Mouse (Mus musculus) hindbrain, embryonic 11.5 days (tissue): ENCODE data around the gene Ces2b. TPM values are rescaled to one million over a fixed set of nuclear protein-coding genes. Genes with fewer than 3 reads are reported as not detected.
"Not testable (repeated sequence)": the region's sequence is repeated elsewhere in the genome, so short reads cannot be mapped to it uniquely, and the experiment has no call there.

ENCODE experiments used
- ATAC-seq: fragments of 200-750 bp; cut with Nextera tagmentation; 2 replicates; pipeline ENCODE4 v1.8.0; 2017; ENCODE audit warnings: mild to moderate bottlenecking, moderate TSS enrichment, moderate library complexity; ENCODE audit not compliant: low FRiP score
- DNase-seq: peaks from one replicate; pipeline ENCODE4 v3.0.0-alpha.2; 2015; ENCODE audit warnings: low spot score
- H3K27ac ChIP-seq: fragments of 300-500 bp; sonication (generic); 2 replicates; pipeline ENCODE4 v1.5.1; 2014; ENCODE audit warnings: mild to moderate bottlenecking, low read depth, low read length
- H3K27me3 ChIP-seq: fragments of 300-500 bp; sonication (generic); 2 replicates; pipeline ENCODE4 v1.6.1; 2014; ENCODE audit warnings: mild to moderate bottlenecking, low read length, moderate library complexity, mixed read lengths; ENCODE audit not compliant: control insufficient read depth, insufficient read depth
- H3K36me3 ChIP-seq: fragments of 300-500 bp; sonication (generic); 2 replicates; pipeline ENCODE4 v1.6.1; 2014; ENCODE audit warnings: mild to moderate bottlenecking, low read length, moderate library complexity, mixed read lengths; ENCODE audit not compliant: control insufficient read depth, insufficient read depth
- H3K4me1 ChIP-seq: fragments of 300-500 bp; sonication (generic); replicated peaks from 2 replicates; pipeline ENCODE4 v1.6.1; 2014; ENCODE audit warnings: low read length, mixed read lengths; ENCODE audit not compliant: control insufficient read depth, insufficient read depth
- H3K4me2 ChIP-seq: fragments of 300-500 bp; sonication (generic); replicated peaks from 2 replicates; pipeline ENCODE4 v1.6.1; 2014; ENCODE audit warnings: mild to moderate bottlenecking, low read depth, low read length
- H3K4me3 ChIP-seq: fragments of 300-500 bp; sonication (generic); 2 replicates; pipeline ENCODE4 v1.5.1; 2014; ENCODE audit warnings: low read depth, low read length
- H3K9ac ChIP-seq: fragments of 300-500 bp; sonication (generic); 2 replicates; pipeline ENCODE4 v1.6.1; 2014; ENCODE audit warnings: low read depth, low read length
- H3K9me3 ChIP-seq: fragments of 300-500 bp; sonication (generic); 2 replicates; pipeline ENCODE4 v1.6.1; 2016; ENCODE audit warnings: low read length; ENCODE audit not compliant: control insufficient read depth
- WGBS: fragments of 180-500 bp; shearing (Covaris S2); extraction: QIAGEN DNeasy Blood & Tissue Kit; methylation state at CpG from one replicate; pipeline ENCODE4 v1.1.7; 2014; 5-methylcytosine and 5-hydroxymethylcytosine counted together
- polyA plus RNA-seq: library from polyadenylated mRNA; unstranded; fragments of >200 nt; fragmentation: Nextera tagmentation; extraction: Ambion mirVana; gene quantifications from 2 replicates; pipeline ENCODE4 v1.2.1, GENCODE M21; 2014

The Ces2b gene
- polyA plus RNA-seq, 1 experiment from 2014 or later = 0.17 TPM

GRCm38 (mm10) chr8:104826912-104827311 is 4.5 kb upstream of the Ces2b start:
- Histone ChIP-seq H3K4me1 (no peaks in the 10 kb centered on the region), H3K4me2 (no peak overlapping the region), H3K9me3 (no peaks in the 10 kb centered on the region), H3K36me3 (no peaks in the 10 kb centered on the region), H3K27me3 (no peaks in the 10 kb centered on the region), H3K9ac (no peak overlapping the region), H3K4me3 (no peak overlapping the region), H3K27ac (no peak overlapping the region)
- WGBS = 90% methylated on average over 1 of the region's 1 CpGs
- ATAC-seq (no peak), DNase-seq (no peak)

- Histone ChIP-seq H3K27me3 (no peaks in the 10 kb centered on the region), H3K36me3 (no peaks in the 10 kb centered on the region), H3K4me2 (no peak overlapping the region), H3K9me3 (no peaks in the 10 kb centered on the region), H3K27ac (no peak overlapping the region), H3K4me3 (no peak overlapping the region), H3K9ac (no peak overlapping the region), H3K4me1 (no peaks in the 10 kb centered on the region)
- 81% methylated on average over 3 of the region's 3 CpGs for WGBS
- DNase-seq (no peak), ATAC-seq (no peak)
Observed at GRCm38 (mm10) chr8:104828221-104828620, 3.2 kb upstream of the Ces2b start.

GRCm38 (mm10) chr8:104841360-104842078 is 10.1 kb downstream of the Ces2b start:
- Histone ChIP-seq H3K9ac (no peak overlapping the region), H3K36me3 (no peaks in the 10 kb centered on the region), H3K27ac (no peak overlapping the region), H3K4me2 (no peak overlapping the region), H3K27me3 (no peaks in the 10 kb centered on the region), H3K4me1 (no peaks in the 10 kb centered on the region), H3K4me3 (no peak overlapping the region), H3K9me3 (no peaks in the 10 kb centered on the region)
- no peak for ATAC-seq
- DNase-seq = no peak
- WGBS = 89% methylated on average over 3 of the region's 3 CpGs

GRCm38 (mm10) chr8:104846831-104847230 is 15.5 kb downstream of the Ces2b start, which contains the start of gene Ces2c:
Gene Ces2c, plus strand, starts transcription at chr8:104847068.
- H3K9ac ChIP-seq = no peak within 1 kb of the TSS
- no peak within 1 kb of the TSS for H3K4me2 ChIP-seq
- no peaks in the 10 kb centered on the region for H3K27me3 ChIP-seq
- H3K36me3 ChIP-seq = no peaks in the 10 kb centered on the region
- no peaks in the 10 kb centered on the region for H3K4me1 ChIP-seq
- no peaks in the 10 kb centered on the region for H3K9me3 ChIP-seq
- no peak within 1 kb of the TSS for H3K27ac ChIP-seq
- ATAC-seq (no peak), DNase-seq (no peak)
- H3K4me3 ChIP-seq = no peak within 1 kb of the TSS
- WGBS = 90% methylated on average over 3 of the region's 3 CpGs

- no peak for ATAC-seq
- H3K27ac ChIP-seq = no peak overlapping the region
- H3K4me3 ChIP-seq = no peak overlapping the region
- no peaks in the 10 kb centered on the region for H3K36me3 ChIP-seq
- no peaks in the 10 kb centered on the region for H3K4me1 ChIP-seq
- no peaks in the 10 kb centered on the region for H3K9me3 ChIP-seq
- DNase-seq = no peak
- H3K4me2 ChIP-seq = no peak overlapping the region
- no peak overlapping the region for H3K9ac ChIP-seq
- WGBS = 76% methylated on average over 4 of the region's 4 CpGs
- H3K27me3 ChIP-seq = no peaks in the 10 kb centered on the region
Observed at GRCm38 (mm10) chr8:104847741-104848462, 16.5 kb downstream of the Ces2b start.

GRCm38 (mm10) chr8:104866844-104867531 is 35.6 kb downstream of the Ces2b start:
- WGBS = no CpG with 5 or more reads among the region's 4 CpGs
- not testable (repeated sequence) for H3K9me3 ChIP-seq, H3K27ac ChIP-seq, H3K36me3 ChIP-seq, H3K4me1 ChIP-seq, ATAC-seq, H3K27me3 ChIP-seq, H3K9ac ChIP-seq, H3K4me2 ChIP-seq, H3K4me3 ChIP-seq, DNase-seq

GRCm38 (mm10) chr8:104868876-104869275 is 37.5 kb downstream of the Ces2b start:
- not testable (repeated sequence) for ATAC-seq, H3K9me3 ChIP-seq
- no CpG with 5 or more reads among the region's 2 CpGs for WGBS

GRCm38 (mm10) chr8:104886223-104886926 is 55.0 kb downstream of the Ces2b start:
- not testable (repeated sequence) for H3K27me3 ChIP-seq, ATAC-seq, H3K4me2 ChIP-seq, H3K27ac ChIP-seq, H3K9ac ChIP-seq, H3K36me3 ChIP-seq, DNase-seq, H3K4me1 ChIP-seq, H3K4me3 ChIP-seq, H3K9me3 ChIP-seq
- WGBS = no CpG with 5 or more reads among the region's 4 CpGs

More at GRCm38 (mm10) chr8:104868876-104869275, 37.5 kb downstream of the Ces2b start:
- not testable (repeated sequence) for H3K4me2 ChIP-seq, H3K4me3 ChIP-seq, H3K9ac ChIP-seq, DNase-seq, H3K27ac ChIP-seq, H3K36me3 ChIP-seq, H3K4me1 ChIP-seq, H3K27me3 ChIP-seq
